Mouse (Mus musculus) monocyte, adult 2 months (primary cell): Measurements from ENCODE around the gene Rnaseh2c.

Experiments used
- DNase-seq, 2 experiments: peaks; one replicate each; pipeline ENCODE4 v3.0.0; 2022; ENCODE audit warnings: low spot score in 2 of 2, low read depth in 1 of 2

Gene Rnaseh2c

DNA sequence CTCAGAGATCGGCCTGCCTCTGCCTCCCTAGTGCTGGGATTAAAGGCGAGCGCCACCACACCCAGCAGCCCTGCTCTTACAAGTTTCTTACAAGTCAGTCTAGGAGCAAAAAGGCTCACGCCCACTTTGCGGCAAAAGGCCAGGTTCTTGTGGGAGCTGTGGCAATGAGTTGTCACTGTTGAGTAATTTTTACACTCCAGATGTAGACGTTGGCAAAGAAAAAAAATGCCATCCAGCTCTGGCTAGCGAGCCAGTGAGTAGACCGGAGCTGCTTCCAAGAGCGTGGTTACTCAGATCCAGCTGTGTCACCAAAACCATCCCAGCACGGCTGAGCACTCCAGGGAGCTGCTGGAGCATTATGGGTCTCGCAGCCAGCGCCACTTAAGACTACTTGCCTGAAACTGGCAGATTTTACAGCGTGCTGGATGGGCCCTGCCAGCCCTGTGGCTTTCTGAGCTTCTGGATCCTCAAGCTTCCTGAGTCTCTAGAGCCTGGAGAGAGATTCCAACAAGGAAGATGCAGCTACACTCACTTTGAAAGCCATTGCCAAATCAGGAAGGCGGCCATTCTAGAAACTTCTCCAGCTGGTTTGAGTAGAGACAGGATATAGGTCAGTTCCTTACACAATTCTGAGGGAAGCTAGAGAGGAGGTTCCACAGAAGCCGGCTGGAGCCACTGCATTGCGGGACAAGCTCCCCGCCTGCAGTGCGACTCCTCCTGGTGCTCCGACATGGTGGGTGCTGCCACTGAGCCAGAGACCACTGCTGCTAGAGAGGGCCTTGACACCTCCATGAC, 29.1 kb upstream of the Rnaseh2c start:
- peak; percentile 70 to 74 for DNase-seq

- no peak for DNase-seq
These were observed 26.3 kb upstream of the Rnaseh2c start for GRCm38 (mm10) chr19:5575336-5575735.

- no peak for DNase-seq
These were observed 21.7 kb upstream of the Rnaseh2c start for GRCm38 (mm10) chr19:5579971-5580370.

GRCm38 (mm10) chr19:5580776-5581175, 20.9 kb upstream of the Rnaseh2c start:
- no peak for DNase-seq

DNA sequence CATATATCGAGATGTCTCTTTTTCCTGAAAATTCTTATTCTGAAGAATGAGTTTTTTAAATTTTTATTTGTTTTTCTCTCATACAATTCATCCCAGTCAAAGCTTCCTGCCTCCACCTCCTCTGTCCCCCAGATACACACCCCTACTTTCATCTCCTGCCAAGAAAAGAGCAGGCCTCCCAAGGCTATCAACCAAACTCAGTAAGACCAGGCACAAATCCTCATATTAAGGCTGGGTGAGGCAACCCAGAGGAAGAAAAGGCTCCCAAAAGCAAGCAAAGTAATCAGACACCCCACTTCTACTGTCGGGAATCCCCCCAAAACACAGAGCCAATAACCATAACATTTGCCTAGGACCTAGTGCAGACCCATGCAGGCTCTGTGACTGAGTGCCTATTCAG, 19.7 kb upstream of the Rnaseh2c start:
- DNase-seq: no peak

DNA sequence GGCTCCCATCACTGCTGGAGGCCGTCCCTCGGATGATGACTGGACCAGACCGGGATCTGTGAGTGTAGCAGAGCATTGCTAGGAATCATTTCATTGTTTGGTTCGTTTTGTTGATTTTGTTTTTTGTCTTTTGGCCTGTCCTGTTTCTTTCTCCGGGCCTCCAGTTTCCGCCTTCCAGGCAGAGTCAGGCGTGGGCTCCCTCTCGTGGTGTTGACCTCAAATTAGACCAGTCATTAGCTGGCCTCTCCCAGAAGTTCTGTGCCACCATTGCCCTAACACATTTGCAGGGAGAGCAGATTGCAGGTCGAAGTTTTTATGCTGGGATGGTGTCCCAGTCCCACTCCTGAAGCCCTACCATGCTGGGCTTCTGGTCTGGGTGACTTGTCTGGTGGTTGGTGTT, 12.5 kb upstream of the Rnaseh2c start:
- no peak for DNase-seq

DNA sequence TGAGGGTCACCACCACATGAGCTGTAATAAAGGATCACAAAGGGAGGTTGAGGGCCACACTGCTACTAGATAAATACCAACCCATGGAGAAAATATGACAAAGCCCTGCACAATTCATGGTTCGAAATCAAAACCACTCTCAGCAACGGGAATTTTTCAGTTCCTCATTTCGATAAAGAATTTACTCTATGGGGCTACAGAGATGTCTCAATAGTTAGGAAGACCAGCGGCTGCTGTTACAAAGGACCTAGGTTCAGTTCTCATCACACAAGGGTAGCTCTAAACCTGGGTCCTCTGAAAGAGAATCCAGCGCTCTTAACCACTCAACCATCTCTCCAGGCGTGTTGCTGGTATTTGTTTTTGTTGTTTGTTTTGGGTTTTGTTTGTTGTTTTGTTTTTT, 9.8 kb upstream of the Rnaseh2c start:
- no peak for DNase-seq

- DNase-seq: no peak
These were observed 2.4 kb upstream of the Rnaseh2c start for GRCm38 (mm10) chr19:5599224-5599623.

- no peak for DNase-seq
These were observed 2.0 kb downstream of the Rnaseh2c start for GRCm38 (mm10) chr19:5603664-5604063.

- no peak for DNase-seq
These were observed 3.5 kb downstream of the Rnaseh2c start for GRCm38 (mm10) chr19:5605126-5605525.

DNA sequence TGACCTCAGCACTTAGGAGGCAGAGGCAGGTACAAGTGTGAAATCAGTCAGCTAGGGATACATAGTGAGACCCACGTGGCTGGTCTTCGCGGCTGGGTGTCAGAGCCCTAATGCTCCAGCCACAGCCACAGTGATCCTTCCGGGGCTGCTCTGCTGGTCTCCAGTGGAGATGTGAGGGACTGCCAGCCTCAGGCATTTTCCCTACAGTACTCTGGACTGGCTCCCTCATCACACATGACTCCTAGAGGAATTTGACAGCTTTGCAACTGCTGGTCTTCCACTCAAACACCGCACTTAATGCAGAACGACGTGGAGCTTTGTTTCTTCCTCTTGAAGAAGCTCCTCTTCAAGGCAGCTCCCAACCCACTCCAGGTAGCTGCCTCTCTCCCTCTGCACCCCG, 4.5 kb downstream of the Rnaseh2c start:
- DNase-seq: no peak

DNA sequence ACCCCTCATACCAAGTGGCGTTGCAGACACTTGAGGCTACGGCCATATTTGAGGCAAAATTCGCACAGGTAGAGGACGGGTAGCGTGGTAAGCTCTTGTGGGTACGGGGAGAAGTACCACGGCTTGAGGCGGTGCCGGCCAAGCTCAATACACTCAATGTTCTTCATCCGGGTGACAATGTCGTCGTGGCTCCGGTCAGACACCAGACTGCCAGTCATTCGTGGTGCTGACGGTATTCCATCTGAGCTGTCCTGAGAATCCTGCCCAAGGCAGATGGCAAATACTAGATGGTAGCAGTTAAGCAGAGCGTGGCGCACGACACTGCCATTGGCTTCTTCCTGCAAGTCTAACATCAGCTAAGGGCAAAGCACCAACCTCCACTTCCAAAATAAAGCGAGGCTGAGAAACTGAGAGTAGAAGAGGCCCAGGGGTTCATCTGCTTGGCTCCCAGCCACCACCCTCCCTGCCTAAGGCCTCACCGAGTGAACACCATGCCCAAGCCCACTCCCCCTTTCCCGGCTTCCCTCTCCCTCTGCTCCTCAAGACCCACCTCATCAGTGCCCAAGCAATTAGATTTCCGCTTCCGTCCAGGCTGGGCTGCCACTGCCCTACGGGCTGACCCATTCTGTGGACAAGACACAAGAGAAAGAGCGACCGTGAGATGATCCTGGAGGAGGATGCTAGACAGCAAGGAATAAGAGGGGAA, 6.2 kb downstream of the Rnaseh2c start:
- DNase-seq: no peak

GRCm38 (mm10) chr19:5608707-5609106, 7.0 kb downstream of the Rnaseh2c start:
- DNase-seq: no peak

DNA sequence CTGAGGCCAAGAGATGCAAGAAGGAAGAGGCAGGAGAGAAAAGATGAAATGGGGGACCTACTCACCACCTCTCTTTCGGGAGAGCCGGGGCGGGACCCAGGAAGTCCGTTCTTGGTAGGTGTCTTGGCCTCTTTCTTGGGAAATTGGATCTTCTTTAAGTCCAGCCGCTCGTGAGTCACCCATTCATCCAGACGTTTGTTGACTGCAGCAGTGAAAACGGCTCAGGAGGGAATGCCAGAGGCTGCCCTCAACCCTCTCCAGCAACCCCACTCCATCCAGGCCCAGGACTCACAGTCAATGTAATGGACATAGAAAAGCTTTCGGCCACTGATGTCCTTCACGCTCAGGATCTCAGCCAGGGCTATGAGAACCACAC, 7.5 kb downstream of the Rnaseh2c start:
- no peak for DNase-seq

DNA sequence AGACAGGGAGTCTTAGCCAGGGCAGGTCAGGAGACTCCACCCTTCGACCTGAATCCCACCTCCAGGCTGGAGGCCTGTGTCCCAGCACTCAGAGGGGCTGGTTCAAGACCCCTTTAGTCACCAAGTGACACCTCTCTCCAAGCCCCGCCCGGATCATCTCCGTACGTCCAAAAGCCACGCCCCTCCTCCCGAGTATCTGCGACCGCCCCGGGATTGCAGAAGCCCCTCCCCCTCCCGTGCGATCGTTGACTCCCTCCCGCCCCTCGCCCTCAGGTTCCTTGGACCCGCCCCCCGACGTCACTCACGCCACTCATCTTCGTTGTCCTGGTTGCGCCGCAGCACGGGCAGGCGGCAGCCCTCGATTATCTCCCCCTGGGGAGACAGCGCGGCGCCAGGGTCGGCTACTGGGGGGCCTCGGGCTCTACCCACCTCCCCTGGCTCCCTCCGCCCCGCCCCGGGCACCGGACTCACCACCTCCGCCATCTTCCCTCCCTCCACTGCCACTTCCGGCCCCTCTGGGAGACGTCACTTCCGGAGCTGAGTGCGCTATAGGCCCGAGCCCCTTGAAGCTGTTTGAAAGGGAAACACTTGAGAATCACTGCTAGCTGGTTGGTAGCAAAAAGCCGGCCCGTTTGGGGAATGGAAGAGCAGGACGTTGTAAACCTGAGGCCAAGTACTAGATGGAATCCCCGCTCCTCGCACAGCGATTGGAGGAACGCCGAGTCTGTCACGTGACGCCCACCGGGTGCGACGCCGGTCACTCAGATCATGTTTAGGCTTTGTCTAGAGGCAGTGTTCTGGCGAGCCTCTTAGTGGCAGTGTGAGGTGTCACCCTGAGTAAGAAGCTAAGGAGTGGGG, 8.1 kb downstream of the Rnaseh2c start, which contains the start of gene Kat5:
Gene Kat5 (minus strand): TSS at position 691 of the 858 bp plus-strand sequence.
- DNase-seq: peak; percentile 69 to 95

- DNase-seq: no peak
These were observed 10.3 kb downstream of the Rnaseh2c start for GRCm38 (mm10) chr19:5611973-5612372.

- DNase-seq: no peak
These were observed 11.2 kb downstream of the Rnaseh2c start for GRCm38 (mm10) chr19:5612762-5613411.

DNA sequence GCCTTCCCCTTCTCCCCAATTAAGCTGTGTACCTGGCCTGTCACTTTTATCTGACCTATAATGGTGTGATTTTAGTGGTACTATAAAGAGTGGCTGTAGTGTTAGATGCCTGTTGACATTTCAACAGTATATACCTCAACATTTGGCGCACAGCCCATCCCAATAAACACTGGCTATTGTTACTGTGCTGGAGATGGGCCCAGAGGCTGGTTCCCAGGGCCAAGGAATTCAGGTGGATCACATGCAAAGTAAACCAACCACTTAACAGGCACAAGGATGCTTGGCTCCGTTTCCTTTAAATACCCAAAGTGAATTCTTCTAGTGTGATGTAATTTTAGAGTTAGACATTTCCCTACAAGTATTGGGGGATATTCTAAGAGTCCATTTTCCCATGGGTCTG, 13.3 kb downstream of the Rnaseh2c start:
- no peak for DNase-seq

- DNase-seq: no peak
These were observed 18.3 kb downstream of the Rnaseh2c start for GRCm38 (mm10) chr19:5620007-5620406.

GRCm38 (mm10) chr19:5621884-5622283, 20.2 kb downstream of the Rnaseh2c start:
- DNase-seq: no peak

DNA sequence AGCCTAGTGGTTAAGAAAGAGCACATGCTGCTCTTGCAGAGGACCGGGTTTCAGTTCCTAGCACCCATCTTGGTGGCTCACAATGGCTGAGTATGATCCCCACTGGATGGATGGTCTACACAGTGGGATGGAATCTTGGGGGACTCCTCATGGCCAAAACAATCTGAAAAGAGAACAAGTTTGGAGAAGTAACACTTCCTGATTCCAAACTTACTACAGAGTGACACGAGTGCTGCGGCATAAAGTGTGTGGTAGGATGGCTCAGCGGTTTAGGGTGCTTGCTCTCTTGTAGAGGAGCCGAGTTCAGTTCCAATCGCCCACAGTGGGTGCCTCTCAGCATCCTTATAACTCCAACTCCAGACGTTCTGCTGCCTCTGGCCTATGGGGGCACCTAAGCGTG, 23.6 kb downstream of the Rnaseh2c start:
- no peak for DNase-seq
